ENCODE assay signal across 14 mouse cellular contexts in genomic region chr8:3375748-3376147, GRCm38 (mm10). TPM values are rescaled to one million over a fixed set of nuclear protein-coding genes. Genes with fewer than 3 reads are reported as not detected.
DNase-seq lines count a peak whose midpoint lies in the region; ATAC-seq and TF ChIP-seq lines count a peak whose summit lies in the region.
"Had no signal": no experiment of that assay in that cellular context is flagged by ENCODE, and none has a peak within 500 bp of the region (broad histone marks: within the 10 kb centered on the region; RNA-seq: fewer than 3 reads in every experiment).

No protein-coding gene starts in this region.

- no peak for ATAC-seq in kidney, embryonic 14.5 days (ENCODE audit: low FRiP score, low TSS enrichment)
- ATAC-seq in intestine, postnatal 0 days: no peak
- no peak for ATAC-seq in forebrain, embryonic 11.5 days (replicated peaks; ENCODE audit: low FRiP score)
- ATAC-seq: hindbrain, embryonic 16.5 days had no signal

- no peaks in the 10 kb centered on the region for H3K4me1 ChIP-seq in kidney, adult 2 months (ENCODE audit: control insufficient read depth, insufficient read depth, low read length)
- H3K4me1 ChIP-seq in kidney, embryonic 14.5 days (ENCODE audit: control insufficient read depth, insufficient read depth, low read length): no peaks in the 10 kb centered on the region
- H3K4me1 ChIP-seq in ES-Bruce4 (ENCODE audit: control insufficient read depth, insufficient read depth, low read length): no peaks in the 10 kb centered on the region
- H3K4me1 ChIP-seq in intestine, postnatal 0 days (replicated peaks; ENCODE audit: control insufficient read depth, insufficient read depth, low read length): no peaks in the 10 kb centered on the region
- no peaks in the 10 kb centered on the region for H3K4me1 ChIP-seq in forebrain, embryonic 11.5 days (replicated peaks; ENCODE audit: control insufficient read depth, insufficient read depth, low read length)
- H3K4me1 ChIP-seq: liver, embryonic 15.5 days had no signal

- no peaks in the 10 kb centered on the region for H3K36me3 ChIP-seq in kidney, adult 2 months (ENCODE audit: control insufficient read depth, insufficient read depth, low read length)
- H3K36me3 ChIP-seq in kidney, embryonic 14.5 days (ENCODE audit: control insufficient read depth, insufficient read depth, low read length): no peaks in the 10 kb centered on the region
- no peaks in the 10 kb centered on the region for H3K36me3 ChIP-seq in ES-Bruce4 (ENCODE audit: control insufficient read depth, insufficient read depth, low read length, poor library complexity, severe bottlenecking)
- H3K36me3 ChIP-seq in intestine, postnatal 0 days (ENCODE audit: control insufficient read depth, insufficient read depth): no peaks in the 10 kb centered on the region
- H3K36me3 ChIP-seq in forebrain, embryonic 11.5 days (ENCODE audit: control insufficient read depth, insufficient read depth, low read length): no peaks in the 10 kb centered on the region
- H3K36me3 ChIP-seq: G1E had no signal

- no peak for TF ChIP-seq EP300 in ES-Bruce4 (IDR thresholded peaks at IDR 0.05; ENCODE audit: insufficient read depth, low read depth, low read length)

- no peak overlapping the region for H3K9ac ChIP-seq in kidney, embryonic 14.5 days (ENCODE audit: low read depth, low read length)
- no peak overlapping the region for H3K9ac ChIP-seq in ES-Bruce4 (ENCODE audit: low read depth, poor library complexity, severe bottlenecking)
- H3K9ac ChIP-seq in intestine, postnatal 0 days (ENCODE audit: low read depth, low read length): no peak overlapping the region
- no peak overlapping the region for H3K9ac ChIP-seq in forebrain, embryonic 11.5 days (ENCODE audit: low read length)
- H3K9ac ChIP-seq: liver, embryonic 15.5 days had no signal

- no peak for DNase-seq in kidney, adult 2 months
- peak; percentile 44 for DNase-seq in 3T3-L1 (ENCODE audit: low read depth, low spot score)
- no peak for DNase-seq in forebrain, embryonic 11.5 days (ENCODE audit: low spot score)
- no peak for DNase-seq in gastrocnemius, postnatal 4 days (ENCODE audit: low spot score in 2 of 2)
- DNase-seq in heart, adult 9 months (ENCODE audit: low spot score in 2 of 2): no peak
- DNase-seq: cerebellum, adult 9-10 months had no signal

- TF ChIP-seq POLR2A in kidney, adult 2 months (IDR thresholded peaks at IDR 0.05; ENCODE audit: low read depth, low read length): no peak
- TF ChIP-seq POLR2A in ES-Bruce4 (IDR thresholded peaks at IDR 0.05; ENCODE audit: insufficient read depth, low read length): no peak

- H3K9me3 ChIP-seq in kidney, embryonic 14.5 days (ENCODE audit: control insufficient read depth, low read length): no peaks in the 10 kb centered on the region
- H3K9me3 ChIP-seq in ES-Bruce4 (replicated peaks; ENCODE audit: control insufficient read depth, insufficient read depth, low read length, poor library complexity, severe bottlenecking): no peaks in the 10 kb centered on the region
- no peaks in the 10 kb centered on the region for H3K9me3 ChIP-seq in intestine, postnatal 0 days (ENCODE audit: control insufficient read depth)
- no peaks in the 10 kb centered on the region for H3K9me3 ChIP-seq in forebrain, embryonic 11.5 days (ENCODE audit: control insufficient read depth, low read length)
- H3K9me3 ChIP-seq: G1E; liver, embryonic 15.5 days had no signal

- no peak overlapping the region for H3K4me3 ChIP-seq in kidney, adult 2 months (ENCODE audit: insufficient read depth, low read depth, low read length)
- H3K4me3 ChIP-seq in kidney, embryonic 14.5 days (ENCODE audit: low read length): no peak overlapping the region
- H3K4me3 ChIP-seq in ES-Bruce4 (ENCODE audit: low read depth, low read length): no peak overlapping the region
- H3K4me3 ChIP-seq in intestine, postnatal 0 days (ENCODE audit: low read depth, low read length): no peak overlapping the region
- H3K4me3 ChIP-seq in forebrain, embryonic 11.5 days (ENCODE audit: low read depth, low read length): no peak overlapping the region
- H3K4me3 ChIP-seq: liver, embryonic 15.5 days had no signal

- H3K27me3 ChIP-seq in kidney, adult 2 months (replicated peaks; ENCODE audit: control insufficient read depth, insufficient read depth, low read length): no peaks in the 10 kb centered on the region
- no peaks in the 10 kb centered on the region for H3K27me3 ChIP-seq in kidney, embryonic 14.5 days (ENCODE audit: control insufficient read depth, insufficient read depth, low read length)
- H3K27me3 ChIP-seq in ES-Bruce4 (ENCODE audit: control insufficient read depth, insufficient read depth, low read length, poor library complexity, severe bottlenecking): no peaks in the 10 kb centered on the region
- H3K27me3 ChIP-seq in intestine, postnatal 0 days (replicated peaks; ENCODE audit: control insufficient read depth, insufficient read depth, low read length): no peaks in the 10 kb centered on the region
- H3K27me3 ChIP-seq in forebrain, embryonic 11.5 days (ENCODE audit: control insufficient read depth, insufficient read depth, low read length): no peaks in the 10 kb centered on the region
- H3K27me3 ChIP-seq: liver, embryonic 15.5 days had no signal

- H3K27ac ChIP-seq in kidney, adult 2 months (ENCODE audit: insufficient read depth, low read depth, low read length): no peak overlapping the region
- no peak overlapping the region for H3K27ac ChIP-seq in kidney, embryonic 14.5 days (ENCODE audit: low read depth, low read length)
- no peak overlapping the region for H3K27ac ChIP-seq in ES-Bruce4 (ENCODE audit: insufficient read depth, low read length)
- no peak overlapping the region for H3K27ac ChIP-seq in intestine, postnatal 0 days (ENCODE audit: low read depth, low read length)
- no peak overlapping the region for H3K27ac ChIP-seq in forebrain, embryonic 11.5 days (ENCODE audit: low read depth, low read length)
- H3K27ac ChIP-seq: liver, embryonic 15.5 days had no signal

- no peak overlapping the region for H3K4me2 ChIP-seq in kidney, embryonic 14.5 days (replicated peaks; ENCODE audit: low read depth, low read length)
- H3K4me2 ChIP-seq in intestine, postnatal 0 days (replicated peaks; ENCODE audit: low read depth): no peak overlapping the region
- no peak overlapping the region for H3K4me2 ChIP-seq in forebrain, embryonic 11.5 days (ENCODE audit: low read depth, low read length, severe bottlenecking)
- H3K4me2 ChIP-seq: heart, embryonic 11.5 days; liver, embryonic 15.5 days had no signal

- 0 out of 2 replicates have a peak, but pooled peaks have one; percentile 29 for TF ChIP-seq CTCF in kidney, adult 2 months (conservative IDR thresholded peaks at IDR 0.05; ENCODE audit: insufficient read depth, insufficient read length, low read depth, low read length)
- TF ChIP-seq CTCF in ES-Bruce4 (IDR thresholded peaks at IDR 0.05; ENCODE audit: low read depth, low read length): peak; percentile 78
- TF ChIP-seq CTCF in intestine, postnatal 0 days (IDR thresholded peaks at IDR 0.05; ENCODE audit: low read depth): peak; percentile 57

RNA-seq across cellular contexts. Expression of gene Arhgef18, which starts 17.1 kb away (rescaled TPM):
- polyA plus RNA-seq in kidney, adult 2 months (2012; rRNA removed): 37.9 and 38.9 TPM in 2 replicates
- 8.9 and 11.7 TPM in 2 replicates for polyA plus RNA-seq in kidney, embryonic 14.5 days (2014; fragmentation: Nextera tagmentation; extraction: Ambion mirVana)
- polyA plus RNA-seq in ES-Bruce4 (2011; ENCODE audit: insufficient read depth, insufficient read length, low read depth, missing spikeins): 64.8 and 67.7 TPM in 2 replicates
- 4.5 and 5.7 TPM in 2 replicates for polyA plus RNA-seq in intestine, postnatal 0 days (2015; fragmentation: Nextera tagmentation; extraction: Ambion mirVana)
- 10.4 and 12.3 TPM in 2 replicates for polyA plus RNA-seq in forebrain, embryonic 11.5 days (2014; fragmentation: Nextera tagmentation; extraction: Ambion mirVana)
- total RNA-seq in gastrocnemius, postnatal 4 days (2021): 10 to 100 TPM; 16.9 to 17.3 TPM

RNA-seq across cellular contexts. Expression of gene A430078G23Rik, which starts 22.5 kb away (rescaled TPM):
- polyA plus RNA-seq in kidney, adult 2 months (2012; rRNA removed): 0.12 and 1.1 TPM in 2 replicates
- not detected in 2 replicates for polyA plus RNA-seq in kidney, embryonic 14.5 days (2014; fragmentation: Nextera tagmentation; extraction: Ambion mirVana)
- not detected in 2 replicates for polyA plus RNA-seq in ES-Bruce4 (2011; ENCODE audit: insufficient read depth, insufficient read length, low read depth, missing spikeins)
- 0.16 and 0.41 TPM in 2 replicates for polyA plus RNA-seq in intestine, postnatal 0 days (2015; fragmentation: Nextera tagmentation; extraction: Ambion mirVana)
- polyA plus RNA-seq in forebrain, embryonic 11.5 days (2014; fragmentation: Nextera tagmentation; extraction: Ambion mirVana): not detected in 2 replicates
- under 1 TPM; 0.39 to 0.49 TPM for total RNA-seq in gastrocnemius, postnatal 4 days (2021)
- total RNA-seq: midbrain, postnatal 0 days had no signal
- polyA plus RNA-seq: hindbrain, embryonic 16.5 days; midbrain, postnatal 0 days had no signal
